Mouse (Mus musculus) hindbrain, embryonic 11.5 days (tissue): ENCODE results near the gene Hoxd8. TPM values are rescaled to one million over a fixed set of nuclear protein-coding genes. Genes with fewer than 3 reads are reported as not detected.

Source experiments
- ATAC-seq: fragments of 200-750 bp; cut with Nextera tagmentation; 2 replicates; pipeline ENCODE4 v1.8.0; 2017; ENCODE audit warnings: mild to moderate bottlenecking, moderate TSS enrichment, moderate library complexity; ENCODE audit not compliant: low FRiP score
- DNase-seq: peaks from one replicate; pipeline ENCODE4 v3.0.0-alpha.2; 2015; ENCODE audit warnings: low spot score
- H3K27ac ChIP-seq: fragments of 300-500 bp; sonication (generic); 2 replicates; pipeline ENCODE4 v1.5.1; 2014; ENCODE audit warnings: mild to moderate bottlenecking, low read depth, low read length
- H3K27me3 ChIP-seq: fragments of 300-500 bp; sonication (generic); 2 replicates; pipeline ENCODE4 v1.6.1; 2014; ENCODE audit warnings: mild to moderate bottlenecking, low read length, moderate library complexity, mixed read lengths; ENCODE audit not compliant: control insufficient read depth, insufficient read depth
- H3K36me3 ChIP-seq: fragments of 300-500 bp; sonication (generic); 2 replicates; pipeline ENCODE4 v1.6.1; 2014; ENCODE audit warnings: mild to moderate bottlenecking, low read length, moderate library complexity, mixed read lengths; ENCODE audit not compliant: control insufficient read depth, insufficient read depth
- H3K4me1 ChIP-seq: fragments of 300-500 bp; sonication (generic); replicated peaks from 2 replicates; pipeline ENCODE4 v1.6.1; 2014; ENCODE audit warnings: low read length, mixed read lengths; ENCODE audit not compliant: control insufficient read depth, insufficient read depth
- H3K4me2 ChIP-seq: fragments of 300-500 bp; sonication (generic); replicated peaks from 2 replicates; pipeline ENCODE4 v1.6.1; 2014; ENCODE audit warnings: mild to moderate bottlenecking, low read depth, low read length
- H3K4me3 ChIP-seq: fragments of 300-500 bp; sonication (generic); 2 replicates; pipeline ENCODE4 v1.5.1; 2014; ENCODE audit warnings: low read depth, low read length
- H3K9ac ChIP-seq: fragments of 300-500 bp; sonication (generic); 2 replicates; pipeline ENCODE4 v1.6.1; 2014; ENCODE audit warnings: low read depth, low read length
- H3K9me3 ChIP-seq: fragments of 300-500 bp; sonication (generic); 2 replicates; pipeline ENCODE4 v1.6.1; 2016; ENCODE audit warnings: low read length; ENCODE audit not compliant: control insufficient read depth
- WGBS: fragments of 180-500 bp; shearing (Covaris S2); extraction: QIAGEN DNeasy Blood & Tissue Kit; methylation state at CpG from one replicate; pipeline ENCODE4 v1.1.7; 2014; 5-methylcytosine and 5-hydroxymethylcytosine counted together
- polyA plus RNA-seq: library from polyadenylated mRNA; unstranded; fragments of >200 nt; fragmentation: Nextera tagmentation; extraction: Ambion mirVana; gene quantifications from 2 replicates; pipeline ENCODE4 v1.2.1, GENCODE M21; 2014

Gene Hoxd8
- polyA plus RNA-seq, 1 experiment from 2014 or later: 0.19 TPM

DNA sequence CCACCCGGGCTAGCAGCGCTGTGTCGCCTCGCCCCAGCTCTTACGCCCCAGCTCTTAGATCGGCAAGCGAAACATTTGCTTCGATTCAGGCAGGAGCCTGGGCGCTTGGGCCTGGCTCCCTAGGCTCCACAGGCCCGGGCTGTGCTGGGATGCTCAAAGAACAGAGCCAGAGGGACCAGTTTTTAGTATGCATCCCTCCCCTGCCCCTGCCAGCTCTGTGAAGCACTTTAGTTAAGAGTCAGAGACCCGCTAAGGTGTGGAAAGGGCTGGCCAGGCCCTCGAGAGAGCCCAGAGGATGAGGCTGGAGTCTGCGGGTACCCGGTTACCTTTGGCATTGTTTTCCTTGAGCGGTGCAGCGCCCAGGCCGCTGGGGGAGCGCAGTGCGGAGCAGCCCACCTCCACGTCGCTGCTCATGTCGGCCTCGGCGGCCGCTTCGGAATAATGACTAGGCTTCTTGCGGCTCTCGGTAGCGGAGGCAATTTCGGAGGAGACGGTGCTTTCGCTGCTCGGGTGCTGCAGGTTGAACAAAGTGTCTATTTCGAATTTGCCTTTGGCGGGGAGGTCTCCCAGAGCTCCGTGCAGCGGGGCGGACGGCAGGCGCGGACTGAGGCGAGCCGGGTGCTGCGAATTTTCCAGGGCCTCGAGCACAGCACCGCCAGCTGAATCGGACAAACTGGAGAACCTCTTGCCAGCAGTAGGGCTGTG, 45.6 kb upstream of the Hoxd8 start:
- peak overlapping the region; percentile 49 for H3K9ac ChIP-seq

GRCm38 (mm10) chr2:74659507-74660005, 44.9 kb upstream of the Hoxd8 start, which contains the start of gene Evx2:
Evx2 (minus strand) TSS chr2:74659557.
- H3K36me3 ChIP-seq: no peaks in the 10 kb centered on the region
- peak within 1 kb of the TSS; percentile 49 for H3K9ac ChIP-seq
- ATAC-seq: no peak
- peaks cover 8% of the 10 kb centered on the region; the same call in 1 of the 2 replicates for H3K4me1 ChIP-seq
- 0 out of 2 replicates have a peak within 1 kb of the TSS, but pooled peaks have one; percentile 1 for H3K4me2 ChIP-seq
- H3K27me3 ChIP-seq: peaks cover 96% of the 10 kb centered on the region
- 2% methylated on average over 28 of the region's 28 CpGs for WGBS
- H3K4me3 ChIP-seq: peak within 1 kb of the TSS; percentile 28
- H3K9me3 ChIP-seq: no peaks in the 10 kb centered on the region
- peak within 1 kb of the TSS; percentile 58 for H3K27ac ChIP-seq
- peak; percentile 72 for DNase-seq

More for the DNA sequence above, 45.6 kb upstream of the Hoxd8 start:
- DNase-seq: peak; percentile 72
- under 1% methylated on average over 47 of the region's 47 CpGs for WGBS
- Histone ChIP-seq H3K4me3 (peak overlapping the region; percentile 28), H3K27ac (peak overlapping the region; percentile 58), H3K36me3 (no peaks in the 10 kb centered on the region), H3K9me3 (no peaks in the 10 kb centered on the region), H3K4me2 (no peak overlapping the region), H3K27me3 (peaks cover 95% of the 10 kb centered on the region), H3K4me1 (peaks cover 8% of the 10 kb centered on the region; the same call in 1 of the 2 replicates)
- no peak for ATAC-seq

- peak; percentile 58 for DNase-seq
- Histone ChIP-seq H3K27me3 (peaks cover 95% of the 10 kb centered on the region), H3K36me3 (no peaks in the 10 kb centered on the region), H3K4me2 (0 out of 2 replicates have a peak overlapping the region, but pooled peaks have one; percentile 1), H3K4me3 (no peak overlapping the region), H3K9me3 (no peaks in the 10 kb centered on the region), H3K9ac (no peak overlapping the region), H3K4me1 (peaks cover 8% of the 10 kb centered on the region; the same call in 1 of the 2 replicates), H3K27ac (no peak overlapping the region)
- no peak for ATAC-seq
- WGBS: 3% methylated on average over 30 of the region's 30 CpGs
Observed at GRCm38 (mm10) chr2:74660421-74661375, 43.7 kb upstream of the Hoxd8 start.

DNA sequence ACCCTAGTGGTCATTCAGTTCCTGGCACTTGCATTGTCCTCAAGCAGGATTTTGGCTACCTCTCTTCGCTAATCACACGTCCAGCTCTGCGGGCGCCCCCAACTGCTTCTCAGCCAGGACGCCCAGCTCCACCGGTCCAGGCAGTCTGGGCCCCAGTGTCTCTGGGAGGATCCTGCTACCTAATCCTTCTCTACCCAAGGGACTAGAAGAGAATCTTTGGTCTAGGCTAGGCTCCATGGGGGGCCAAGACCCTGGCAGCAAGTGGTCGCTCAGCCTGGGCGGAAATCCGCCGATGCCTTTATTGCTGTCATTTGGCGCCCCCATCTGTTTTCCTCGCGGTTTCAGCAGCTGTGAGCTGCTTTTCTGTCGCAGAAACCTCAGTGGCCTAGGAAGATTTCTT, 42.7 kb upstream of the Hoxd8 start:
- Histone ChIP-seq H3K27ac (no peak overlapping the region), H3K27me3 (peaks cover 94% of the 10 kb centered on the region), H3K4me3 (no peak overlapping the region), H3K36me3 (no peaks in the 10 kb centered on the region), H3K4me2 (0 out of 2 replicates have a peak overlapping the region, but pooled peaks have one; percentile 14), H3K9ac (no peak overlapping the region), H3K9me3 (no peaks in the 10 kb centered on the region), H3K4me1 (peaks cover 6% of the 10 kb centered on the region; the same call in 1 of the 2 replicates)
- peak; percentile 22; the same call in 1 of the 2 replicates for ATAC-seq
- peak; percentile 85 for DNase-seq
- under 1% methylated on average over 14 of the region's 14 CpGs for WGBS

- peaks cover 5% of the 10 kb centered on the region; the same call in 1 of the 2 replicates for H3K4me1 ChIP-seq
- H3K4me3 ChIP-seq: no peak overlapping the region
- WGBS: 5% methylated on average over 18 of the region's 18 CpGs
- no peak overlapping the region for H3K9ac ChIP-seq
- H3K27me3 ChIP-seq: peaks cover 96% of the 10 kb centered on the region
- ATAC-seq: no peak
- no peaks in the 10 kb centered on the region for H3K36me3 ChIP-seq
- no peak overlapping the region for H3K4me2 ChIP-seq
- DNase-seq: peak; percentile 77
- H3K9me3 ChIP-seq: no peaks in the 10 kb centered on the region
- no peak overlapping the region for H3K27ac ChIP-seq
Observed at GRCm38 (mm10) chr2:74663291-74663925, 41.0 kb upstream of the Hoxd8 start.

DNA sequence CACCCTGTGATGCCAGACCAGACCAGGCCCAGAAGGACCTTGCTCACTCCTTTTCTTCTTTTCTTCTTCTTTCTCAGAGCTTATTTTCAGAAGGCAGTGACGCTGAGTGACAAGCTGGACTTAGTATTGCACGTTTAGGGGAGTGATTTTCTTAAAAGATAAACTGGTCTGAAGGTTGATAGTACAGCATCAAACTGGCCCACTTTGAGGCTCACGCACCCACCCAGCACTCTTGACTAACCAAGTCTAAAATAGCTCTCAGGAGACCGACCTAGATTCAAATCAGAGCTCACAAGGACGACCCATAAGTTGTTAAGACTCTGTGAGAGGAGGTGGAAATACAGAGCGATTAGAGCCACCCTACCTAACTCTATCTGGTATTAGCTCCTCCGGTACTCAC, 38.0 kb upstream of the Hoxd8 start:
- ATAC-seq: no peak
- WGBS: 3% methylated on average over 7 of the region's 7 CpGs
- H3K27ac ChIP-seq: no peak overlapping the region

DNA sequence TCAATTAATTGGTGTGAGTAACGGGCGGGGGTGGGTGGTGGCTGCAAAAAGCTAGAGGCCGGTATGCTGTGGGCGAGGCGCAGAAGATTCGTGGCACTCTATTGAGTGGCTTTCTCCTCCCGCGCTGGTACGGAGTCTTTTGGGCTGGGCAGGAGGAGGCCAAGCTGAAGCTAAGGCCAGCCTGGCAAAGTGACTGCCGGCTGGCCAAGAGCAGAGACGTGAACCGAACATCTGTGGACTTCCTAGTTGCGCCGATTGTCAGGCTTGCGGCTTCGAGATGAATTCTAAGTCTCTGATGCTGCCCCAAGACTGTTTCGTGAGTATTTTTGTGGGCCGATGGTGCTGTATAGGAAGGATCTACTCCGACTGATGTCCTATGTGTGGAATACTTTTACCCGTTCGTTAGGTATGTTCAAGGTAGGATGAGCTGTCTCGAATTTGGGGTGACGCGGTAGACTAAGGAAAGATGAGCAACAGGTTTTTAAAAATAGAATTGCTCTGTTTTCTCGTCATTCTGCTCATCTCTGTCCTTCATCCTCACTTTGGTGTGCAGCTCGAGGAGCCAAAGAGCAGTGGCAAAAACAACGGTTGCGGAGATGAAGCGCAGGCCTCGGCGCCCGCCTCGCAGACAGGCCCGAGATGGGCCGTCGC, 37.1 kb upstream of the Hoxd8 start:
- Histone ChIP-seq H3K4me3 (no peak overlapping the region), H3K9ac (no peak overlapping the region), H3K27ac (no peak overlapping the region), H3K9me3 (no peaks in the 10 kb centered on the region), H3K4me2 (no peak overlapping the region), H3K36me3 (no peaks in the 10 kb centered on the region), H3K27me3 (peaks cover 91% of the 10 kb centered on the region), H3K4me1 (0 out of 2 replicates have a peak, but pooled peaks cover 2% of the 10 kb centered on the region)
- ATAC-seq (no peak), DNase-seq (no peak)
- WGBS: 1% methylated on average over 36 of the region's 36 CpGs

More for the DNA sequence above, 38.0 kb upstream of the Hoxd8 start:
- no peak overlapping the region for H3K4me3 ChIP-seq
- H3K36me3 ChIP-seq: no peaks in the 10 kb centered on the region
- H3K4me1 ChIP-seq: 0 out of 2 replicates have a peak, but pooled peaks cover 5% of the 10 kb centered on the region
- peaks cover 91% of the 10 kb centered on the region for H3K27me3 ChIP-seq
- H3K9me3 ChIP-seq: no peaks in the 10 kb centered on the region
- H3K9ac ChIP-seq: no peak overlapping the region
- no peak overlapping the region for H3K4me2 ChIP-seq
- DNase-seq: no peak
